In genomic region chr13:81640881-81641280, GRCm38 (mm10) we compare ENCODE assay signal across 10 mouse cellular contexts. TPM values are rescaled to one million over a fixed set of nuclear protein-coding genes. Genes with fewer than 3 reads are reported as not detected.
DNase-seq lines count a peak whose midpoint lies in the region; ATAC-seq and TF ChIP-seq lines count a peak whose summit lies in the region.
"Had no signal": no experiment of that assay in that cellular context is flagged by ENCODE, and none has a peak within 500 bp of the region (broad histone marks: within the 10 kb centered on the region; RNA-seq: fewer than 3 reads in every experiment).

No protein-coding gene starts in this region.

- no peak for TF ChIP-seq CTCF in cerebellum, adult 2 months (IDR thresholded peaks at IDR 0.05; ENCODE audit: borderline replicate concordance, insufficient read depth, low read depth, low read length)

- H3K9me3 ChIP-seq in forebrain, embryonic 15.5 days: no peaks in the 10 kb centered on the region
- no peaks in the 10 kb centered on the region for H3K9me3 ChIP-seq in midbrain, embryonic 16.5 days (replicated peaks; ENCODE audit: control insufficient read depth, low read length, poor library complexity, severe bottlenecking)

- H3K36me3 ChIP-seq in forebrain, embryonic 15.5 days: no peaks in the 10 kb centered on the region
- H3K36me3 ChIP-seq in midbrain, embryonic 16.5 days (ENCODE audit: control insufficient read depth, insufficient read depth, low read length): no peaks in the 10 kb centered on the region

- no peaks in the 10 kb centered on the region for H3K27me3 ChIP-seq in forebrain, embryonic 15.5 days
- H3K27me3 ChIP-seq in midbrain, embryonic 16.5 days (ENCODE audit: control insufficient read depth, insufficient read depth, low read depth, low read length): no peaks in the 10 kb centered on the region; the same call in 1 of the 2 replicates
- no peaks in the 10 kb centered on the region for H3K27me3 ChIP-seq in cerebellum, adult 2 months (ENCODE audit: control insufficient read depth, insufficient read depth, low read length)

- ATAC-seq in forebrain, embryonic 15.5 days (replicated peaks): peak; percentile 27; the same call in 1 of the 2 replicates
- ATAC-seq in midbrain, embryonic 16.5 days: peak; percentile 41; the same call in 1 of the 2 replicates

- TF ChIP-seq POLR2A in cerebellum, adult 2 months (IDR thresholded peaks at IDR 0.05; ENCODE audit: borderline replicate concordance, insufficient read depth, low read length): no peak

- H3K27ac ChIP-seq in forebrain, embryonic 15.5 days (replicated peaks): peak overlapping the region; percentile 62; the same call in 1 of the 2 replicates
- no peak overlapping the region for H3K27ac ChIP-seq in midbrain, embryonic 16.5 days (ENCODE audit: low read length)
- no peak overlapping the region for H3K27ac ChIP-seq in cerebellum, adult 2 months (ENCODE audit: insufficient read depth, low read length)

- peaks cover 19% of the 10 kb centered on the region for H3K4me1 ChIP-seq in forebrain, embryonic 15.5 days
- 0 out of 2 replicates have a peak, but pooled peaks cover 2% of the 10 kb centered on the region for H3K4me1 ChIP-seq in midbrain, embryonic 16.5 days (ENCODE audit: control insufficient read depth, insufficient read depth, low read length)
- no peaks in the 10 kb centered on the region for H3K4me1 ChIP-seq in cerebellum, adult 2 months (ENCODE audit: control insufficient read depth, insufficient read depth, low read length)

- WGBS in forebrain, embryonic 15.5 days: 17% methylated on average over 6 of the region's 6 CpGs
- WGBS in midbrain, embryonic 16.5 days: 27% methylated on average over 6 of the region's 6 CpGs
- 55% methylated on average over 6 of the region's 6 CpGs for WGBS in cerebellum, adult 2 months

- DNase-seq in embryo, embryonic 10.5 days (ENCODE audit: low spot score): peak; percentile 52
- DNase-seq in embryo, embryonic 9.5 days (ENCODE audit: extremely low spot score): no peak
- DNase-seq in Muller cell, postnatal 12 days (ENCODE audit: inconsistent ontology term): peak; percentile 86
- DNase-seq in cerebellum, adult 2 months: no peak
- no peak for DNase-seq in testis, postnatal 10 days (ENCODE audit: low spot score)
- DNase-seq in right cerebral cortex, postnatal 36 days (ENCODE audit: low spot score in 2 of 2): no peak
- DNase-seq: layer of hippocampus, adult 9-11 months; liver had no signal

- no peak overlapping the region for H3K4me2 ChIP-seq in forebrain, embryonic 15.5 days (replicated peaks)
- no peak overlapping the region for H3K4me2 ChIP-seq in midbrain, embryonic 16.5 days (ENCODE audit: low read length)

- no peak overlapping the region for H3K4me3 ChIP-seq in forebrain, embryonic 15.5 days
- no peak overlapping the region for H3K4me3 ChIP-seq in midbrain, embryonic 16.5 days (ENCODE audit: low read depth, low read length)
- H3K4me3 ChIP-seq in cerebellum, adult 2 months (replicated peaks; ENCODE audit: insufficient read depth, low read depth, low read length): no peak overlapping the region

- no peak overlapping the region for H3K9ac ChIP-seq in forebrain, embryonic 15.5 days (replicated peaks)
- no peak overlapping the region for H3K9ac ChIP-seq in midbrain, embryonic 16.5 days (ENCODE audit: low read depth, low read length)

RNA-seq across cellular contexts. Expression of gene Adgrv1, which starts 7.9 kb away (rescaled TPM):
- 16.1 and 17.3 TPM in 2 replicates for polyA plus RNA-seq in forebrain, embryonic 15.5 days (2015; fragmentation: Nextera tagmentation; extraction: Ambion mirVana)
- polyA plus RNA-seq in midbrain, embryonic 16.5 days (2015; fragmentation: Nextera tagmentation; extraction: Ambion mirVana): 6.6 and 13.0 TPM in 2 replicates
- polyA plus RNA-seq in cerebellum, adult 2 months (2012; rRNA removed): 2.6 and 3.4 TPM in 2 replicates

RNA-seq across cellular contexts. Expression of gene Lysmd3, which starts 16.6 kb away (rescaled TPM):
- polyA plus RNA-seq in forebrain, embryonic 15.5 days (2015; fragmentation: Nextera tagmentation; extraction: Ambion mirVana): 20.7 and 23.6 TPM in 2 replicates
- polyA plus RNA-seq in midbrain, embryonic 16.5 days (2015; fragmentation: Nextera tagmentation; extraction: Ambion mirVana): 16.0 and 20.1 TPM in 2 replicates
- polyA plus RNA-seq in cerebellum, adult 2 months (2012; rRNA removed): 10.3 and 10.9 TPM in 2 replicates

Comparison
In these comparisons a context has a peak if more than half of its experiments do, and no peak if none do; other contexts are left out.
1. DNase-seq: peak in embryo, embryonic 10.5 days (single experiment) and Muller cell, postnatal 12 days (single experiment); none in embryo, embryonic 9.5 days (single experiment), cerebellum, adult 2 months (0 of 2), testis, postnatal 10 days (single experiment) and right cerebral cortex, postnatal 36 days (0 of 2).